Mouse (Mus musculus) testis, adult 2 months (tissue): ENCODE measurements around the gene Slc24a4.

Experiments
- CTCF ChIP-seq: fragments of 200-500 bp; IDR thresholded peaks from 2 replicates; pipeline ENCODE4 v1.5.1; 2012; ENCODE audit warnings: low read depth, mild to moderate bottlenecking, inconsistent platforms, low read length, moderate library complexity; ENCODE audit not compliant: control insufficient read depth, insufficient read depth, insufficient replicate concordance
- POLR2A ChIP-seq: fragments of 200-500 bp; IDR thresholded peaks from 2 replicates; pipeline ENCODE4 v1.6.1; 2012; ENCODE audit warnings: low read depth, mild to moderate bottlenecking, inconsistent platforms, low read length, moderate library complexity; ENCODE audit not compliant: control insufficient read depth

GRCm38 (mm10) chr12:102181799-102182357 is 53.3 kb downstream of the Slc24a4 start:
- TF ChIP-seq CTCF (peak; percentile 96), POLR2A (no peak)
